Mouse (Mus musculus) megakaryocyte, embryonic 14.5 days (primary cell): Measurements from ENCODE around the gene She.

Source experiments
- FLI1 ChIP-seq: IDR thresholded peaks from 2 replicates; pipeline ENCODE4 v1.6.1; 2012; ENCODE audit warnings: low read length, inconsistent platforms, mixed read lengths
- GATA1 ChIP-seq: IDR thresholded peaks from 3 replicates; pipeline ENCODE4 v1.6.1; 2012; ENCODE audit warnings: mixed read lengths, low read length, inconsistent platforms, borderline replicate concordance

GRCm38 (mm10) chr3:89899511-89899908 is 68.3 kb downstream of the She start:
- TF ChIP-seq FLI1, result no peak
- no peak for TF ChIP-seq GATA1
